Mouse (Mus musculus): Measurements from ENCODE around the gene Ndufa12. TPM values are rescaled to one million over a fixed set of nuclear protein-coding genes. Genes with fewer than 3 reads are reported as not detected.

Ndufa12 gene
- total RNA-seq, 2 experiments from 2014 or later: 359 to 463 TPM

Other genes starting within 250 kb of the Ndufa12 start
- gene Vezt, start 162.9 kb upstream of the Ndufa12 start, total RNA-seq (2021): 10 to 100 TPM; 21.5 to 22.1 TPM
- 1 to 10 TPM; 5.1 to 5.2 TPM for gene Fgd6, start 162.7 kb upstream of the Ndufa12 start, total RNA-seq (2021)
- 10 to 100 TPM; 10.1 to 11.1 TPM for gene Nr2c1, start 50.7 kb upstream of the Ndufa12 start, total RNA-seq (2021)
- gene Gm4792, start 100.0 kb downstream of the Ndufa12 start, total RNA-seq (2021): not detected
- 10 to 100 TPM; 14.4 to 28.2 TPM for gene Tmcc3, start 113.2 kb downstream of the Ndufa12 start, total RNA-seq (2021)